Mouse (Mus musculus) embryonic facial prominence, embryonic 10.5 days (tissue): ENCODE results near the gene Eif4e1b. TPM values are rescaled to one million over a fixed set of nuclear protein-coding genes. Genes with fewer than 3 reads are reported as not detected.

ENCODE experiments used
- DNase-seq: peaks from one replicate; pipeline ENCODE4 v3.0.0-alpha.2; 2017; ENCODE audit warnings: low spot score
- H3K27ac ChIP-seq: fragments of 300-500 bp; sonication (generic); replicated peaks from 2 replicates; pipeline ENCODE4 v1.5.1; 2016; ENCODE audit warnings: mild to moderate bottlenecking
- H3K27me3 ChIP-seq: fragments of 300-500 bp; sonication (generic); replicated peaks from 2 replicates; pipeline ENCODE4 v1.6.1; 2016; ENCODE audit warnings: low read depth, mild to moderate bottlenecking; ENCODE audit not compliant: poor library complexity, severe bottlenecking
- H3K36me3 ChIP-seq: fragments of 300-500 bp; sonication (generic); replicated peaks from 2 replicates; pipeline ENCODE4 v1.6.1; 2016; ENCODE audit warnings: mild to moderate bottlenecking, moderate library complexity
- H3K4me1 ChIP-seq: fragments of 300-500 bp; sonication (generic); 2 replicates; pipeline ENCODE4 v1.6.1; 2016
- H3K4me3 ChIP-seq: fragments of 300-500 bp; sonication (generic); 2 replicates; pipeline ENCODE4 v1.5.1; 2016; ENCODE audit warnings: mild to moderate bottlenecking, moderate library complexity
- H3K9me3 ChIP-seq: fragments of 300-500 bp; sonication (generic); 2 replicates; pipeline ENCODE4 v1.6.1; 2016; ENCODE audit warnings: mild to moderate bottlenecking
- WGBS: fragments of 180-500 bp; shearing (Covaris S2); methylation state at CpG from one replicate; pipeline ENCODE4 v1.1.7; 2016; 5-methylcytosine and 5-hydroxymethylcytosine counted together
- polyA plus RNA-seq: library from polyadenylated mRNA; unstranded; fragments of >200 nt; fragmentation: Nextera tagmentation; extraction: Ambion mirVana; gene quantifications from 2 replicates; pipeline ENCODE4 v1.2.1, GENCODE M21; 2016

Eif4e1b gene
- polyA plus RNA-seq, 1 experiment from 2014 or later = not detected

- no peak overlapping the region for H3K27ac ChIP-seq
- H3K9me3 ChIP-seq = no peaks in the 10 kb centered on the region
- no peak overlapping the region for H3K4me3 ChIP-seq
- DNase-seq = no peak
- peaks cover 12% of the 10 kb centered on the region for H3K4me1 ChIP-seq
- H3K36me3 ChIP-seq = no peaks in the 10 kb centered on the region
- 89% methylated on average over 9 of the region's 9 CpGs for WGBS
- H3K27me3 ChIP-seq = peaks cover 11% of the 10 kb centered on the region
Observed at GRCm38 (mm10) chr13:54813381-54813780, 29.6 kb downstream of the Eif4e1b start.

GRCm38 (mm10) chr13:54818399-54819254, 34.8 kb downstream of the Eif4e1b start:
- no peaks in the 10 kb centered on the region for H3K9me3 ChIP-seq
- no peak overlapping the region for H3K4me3 ChIP-seq
- H3K27ac ChIP-seq = no peak overlapping the region
- H3K4me1 ChIP-seq = peaks cover 10% of the 10 kb centered on the region
- 24% methylated on average over 17 of the region's 17 CpGs for WGBS
- no peaks in the 10 kb centered on the region for H3K36me3 ChIP-seq
- H3K27me3 ChIP-seq = peaks cover 31% of the 10 kb centered on the region
- DNase-seq = no peak

- Histone ChIP-seq H3K27me3 (peaks cover 45% of the 10 kb centered on the region), H3K4me3 (no peak overlapping the region), H3K4me1 (peaks cover 23% of the 10 kb centered on the region), H3K27ac (no peak overlapping the region), H3K9me3 (no peaks in the 10 kb centered on the region), H3K36me3 (no peaks in the 10 kb centered on the region)
- no peak for DNase-seq
- WGBS = 88% methylated on average over 4 of the region's 4 CpGs
Observed at GRCm38 (mm10) chr13:54821106-54821505, 37.3 kb downstream of the Eif4e1b start.

- H3K27me3 ChIP-seq = peaks cover 45% of the 10 kb centered on the region
- peaks cover 23% of the 10 kb centered on the region for H3K4me1 ChIP-seq
- H3K36me3 ChIP-seq = no peaks in the 10 kb centered on the region
- WGBS = 78% methylated on average over 2 of the region's 2 CpGs
- no peaks in the 10 kb centered on the region for H3K9me3 ChIP-seq
- DNase-seq = no peak
- H3K4me3 ChIP-seq = no peak overlapping the region
- no peak overlapping the region for H3K27ac ChIP-seq
Observed at GRCm38 (mm10) chr13:54821931-54822330, 38.1 kb downstream of the Eif4e1b start.

GRCm38 (mm10) chr13:54824111-54824931, 40.5 kb downstream of the Eif4e1b start:
- Histone ChIP-seq H3K4me3 (peak overlapping the region; percentile 47), H3K36me3 (no peaks in the 10 kb centered on the region), H3K4me1 (peaks cover 18% of the 10 kb centered on the region), H3K27me3 (peaks cover 29% of the 10 kb centered on the region), H3K27ac (peak overlapping the region; percentile 48), H3K9me3 (no peaks in the 10 kb centered on the region)
- DNase-seq = peak; percentile 40
- WGBS = 20% methylated on average over 25 of the region's 25 CpGs

- H3K4me3 ChIP-seq = no peak overlapping the region
- DNase-seq = no peak
- no peaks in the 10 kb centered on the region for H3K36me3 ChIP-seq
- H3K27ac ChIP-seq = no peak overlapping the region
- 69% methylated on average over 7 of the region's 7 CpGs for WGBS
- peaks cover 21% of the 10 kb centered on the region; the same call in 1 of the 2 replicates for H3K27me3 ChIP-seq
- H3K9me3 ChIP-seq = no peaks in the 10 kb centered on the region
- H3K4me1 ChIP-seq = peaks cover 22% of the 10 kb centered on the region
Observed at GRCm38 (mm10) chr13:54827992-54828391, 44.2 kb downstream of the Eif4e1b start.

- WGBS = 59% methylated on average over 6 of the region's 6 CpGs
- no peak overlapping the region for H3K27ac ChIP-seq
Observed at GRCm38 (mm10) chr13:54828508-54828907, 44.7 kb downstream of the Eif4e1b start.

GRCm38 (mm10) chr13:54829450-54829849, 45.7 kb downstream of the Eif4e1b start:
- H3K27ac ChIP-seq = no peak overlapping the region
- peak; percentile 21 for DNase-seq
- WGBS = 4% methylated on average over 13 of the region's 13 CpGs
- no peaks in the 10 kb centered on the region for H3K36me3 ChIP-seq
- no peaks in the 10 kb centered on the region for H3K9me3 ChIP-seq
- H3K27me3 ChIP-seq = peaks cover 6% of the 10 kb centered on the region; the same call in 1 of the 2 replicates
- 0 out of 2 replicates have a peak overlapping the region, but pooled peaks have one; percentile 25 for H3K4me3 ChIP-seq
- peaks cover 16% of the 10 kb centered on the region for H3K4me1 ChIP-seq

More at GRCm38 (mm10) chr13:54828508-54828907, 44.7 kb downstream of the Eif4e1b start:
- no peak for DNase-seq
- Histone ChIP-seq H3K4me1 (peaks cover 22% of the 10 kb centered on the region), H3K36me3 (no peaks in the 10 kb centered on the region), H3K4me3 (no peak overlapping the region), H3K9me3 (no peaks in the 10 kb centered on the region), H3K27me3 (peaks cover 15% of the 10 kb centered on the region; the same call in 1 of the 2 replicates)

GRCm38 (mm10) chr13:54836351-54837030, 52.7 kb downstream of the Eif4e1b start:
- Histone ChIP-seq H3K4me3 (no peak overlapping the region), H3K27me3 (peaks cover 9% of the 10 kb centered on the region; the same call in 1 of the 2 replicates), H3K9me3 (no peaks in the 10 kb centered on the region), H3K36me3 (no peaks in the 10 kb centered on the region), H3K27ac (no peak overlapping the region), H3K4me1 (peaks cover 14% of the 10 kb centered on the region)
- no peak for DNase-seq
- whole genome bisulfite sequencing = 86% methylated on average over 14 of the region's 14 CpGs

GRCm38 (mm10) chr13:54837061-54837460, 53.3 kb downstream of the Eif4e1b start:
- no peak overlapping the region for H3K27ac ChIP-seq
- no peak overlapping the region for H3K4me3 ChIP-seq
- peaks cover 14% of the 10 kb centered on the region for H3K4me1 ChIP-seq
- WGBS = 80% methylated on average over 5 of the region's 5 CpGs
- H3K27me3 ChIP-seq = peaks cover 9% of the 10 kb centered on the region; the same call in 1 of the 2 replicates
- peaks cover under 1% of the 10 kb centered on the region; the same call in 1 of the 2 replicates for H3K9me3 ChIP-seq
- H3K36me3 ChIP-seq = no peaks in the 10 kb centered on the region
- no peak for DNase-seq

GRCm38 (mm10) chr13:54837471-54837889, 53.7 kb downstream of the Eif4e1b start:
- Histone ChIP-seq H3K27ac (peak overlapping the region; percentile 31; the same call in 1 of the 2 replicates), H3K9me3 (peaks cover 3% of the 10 kb centered on the region; the same call in 1 of the 2 replicates), H3K4me1 (peaks cover 14% of the 10 kb centered on the region), H3K36me3 (no peaks in the 10 kb centered on the region), H3K27me3 (peaks cover 9% of the 10 kb centered on the region; the same call in 1 of the 2 replicates), H3K4me3 (peak overlapping the region; percentile 21; the same call in 1 of the 2 replicates)
- 21% methylated on average over 9 of the region's 9 CpGs for WGBS
- peak; percentile 34 for DNase-seq
